Mouse (Mus musculus) heart, postnatal 14 days (tissue): ENCODE results near the gene Ccdc28b. TPM values are rescaled to one million over a fixed set of nuclear protein-coding genes. Genes with fewer than 3 reads are reported as not detected.

ENCODE experiments used
- DNase-seq, 2 experiments: peaks; one replicate each; pipeline ENCODE4 v3.0.0; 2021 to 2022
- intact Hi-C: fragments of 180-260 bp; cut with DNase I; formaldehyde crosslinking; loops from one replicate; pipeline ENCODE4 v1.15.1; 2025
- total RNA-seq, 2 experiments: library from RNA; stranded (reverse); gene quantifications; 2 replicates each; pipeline ENCODE4 v1.2.3; 2021

The Ccdc28b gene
- total RNA-seq, 2 experiments from 2014 or later = 40.7 to 46.5 TPM

DNA sequence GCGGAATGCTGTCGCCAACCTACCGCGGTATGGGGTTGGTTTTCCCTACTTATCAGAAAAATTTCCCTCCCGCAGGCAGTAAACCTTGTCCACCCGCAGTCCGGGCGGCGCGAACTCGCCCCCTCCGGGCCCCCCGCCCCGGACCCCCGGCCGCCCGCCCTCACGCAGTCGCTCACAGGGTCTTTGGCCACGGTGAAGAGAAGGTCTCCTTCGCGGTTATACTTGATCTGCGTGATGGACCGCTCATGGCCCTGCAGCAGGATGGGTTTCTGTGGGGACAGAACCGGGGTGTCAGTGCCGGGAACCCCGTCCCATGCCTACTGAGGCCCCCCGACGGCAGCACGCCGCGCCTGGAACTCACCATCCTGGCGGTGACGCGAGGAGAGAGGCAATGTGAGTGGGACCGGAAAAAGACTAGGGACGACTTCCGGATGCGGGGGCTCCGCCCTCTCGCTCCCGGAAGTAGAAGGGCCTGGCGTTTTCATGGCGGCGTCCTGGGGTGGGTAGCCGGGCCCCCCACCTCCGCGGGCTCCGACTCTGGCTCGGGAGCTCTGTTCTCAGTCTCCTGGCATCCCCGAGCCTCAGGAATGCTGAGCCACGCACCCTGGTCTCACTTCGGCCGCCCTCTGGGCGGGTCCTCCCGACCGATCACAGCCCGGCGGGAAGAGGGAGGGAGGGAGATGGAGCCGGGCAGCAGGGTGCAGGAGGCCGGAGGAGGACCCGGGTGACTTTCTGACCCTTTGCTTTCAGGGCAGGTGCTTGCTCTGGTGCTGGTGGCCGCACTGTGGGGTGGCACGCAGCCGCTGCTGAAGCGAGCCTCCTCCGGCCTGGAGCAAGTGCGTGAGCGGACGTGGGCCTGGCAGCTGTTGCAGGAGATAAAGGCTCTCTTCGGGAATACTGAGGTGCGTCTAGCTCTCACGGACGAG is 23.3 kb downstream of the Ccdc28b start, which contains the start of the genes Eif3i and Tmem234:
TSS of gene Eif3i (minus strand) at position 416 of the 926 bp plus-strand sequence.
TSS of gene Tmem234 (plus strand) at position 436 of the 926 bp plus-strand sequence.
- DNase-seq = peak; percentile 83 to 86
- intact Hi-C loops = no loop called here

- DNase-seq = no peak
- intact Hi-C loops = no loop called here
These were observed 34.9 kb downstream of the Ccdc28b start for GRCm38 (mm10) chr4:129588865-129589264.

DNA sequence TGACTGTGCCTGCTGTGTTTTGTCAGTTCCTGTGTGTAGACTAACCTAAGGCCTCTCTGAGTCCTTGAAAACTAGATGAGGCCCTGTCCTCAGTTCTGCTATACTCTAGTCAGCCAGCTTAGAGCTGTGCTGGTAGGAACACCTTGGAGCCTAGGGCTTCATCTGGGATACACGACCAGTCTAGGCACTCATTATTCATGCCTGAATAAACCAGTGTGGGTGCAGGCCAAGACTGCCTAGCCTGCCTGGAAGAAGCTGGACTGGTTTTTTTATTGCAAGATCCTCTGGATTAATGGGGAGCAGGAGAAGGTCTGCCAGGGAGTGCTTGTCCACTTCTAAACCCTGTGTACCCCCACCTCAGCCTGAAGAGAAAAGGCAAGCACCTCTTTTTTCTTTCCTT is 36.8 kb downstream of the Ccdc28b start:
- intact Hi-C loops = no loop called here
- DNase-seq = no peak

GRCm38 (mm10) chr4:129585773-129586172 is 38.0 kb downstream of the Ccdc28b start:
- intact Hi-C loops = loop anchor here (2.0 kb wide), 1 partner anchor 23 kb away; no protein-coding TSS in a partner anchor
- no peak for DNase-seq

- intact Hi-C loops = loop anchor here (2.0 kb wide), 1 partner anchor 24 kb away; no protein-coding TSS in a partner anchor
- DNase-seq = peak; percentile 88 to 92
These were observed 38.7 kb downstream of the Ccdc28b start for GRCm38 (mm10) chr4:129584884-129585608.

GRCm38 (mm10) chr4:129584370-129584769 is 39.4 kb downstream of the Ccdc28b start:
- intact Hi-C loops = loop anchor here (2.0 kb wide), 1 partner anchor 24 kb away; no protein-coding TSS in a partner anchor
- DNase-seq = no peak

- no peak for DNase-seq
- intact Hi-C loops = no loop called here
These were observed 41.5 kb downstream of the Ccdc28b start for GRCm38 (mm10) chr4:129582251-129582650.

- no peak for DNase-seq
- intact Hi-C loops = no loop called here
These were observed 43.4 kb downstream of the Ccdc28b start for GRCm38 (mm10) chr4:129580347-129580746.

- peak; percentile 42 to 51 for DNase-seq
- intact Hi-C loops = no loop called here
These were observed 45.3 kb downstream of the Ccdc28b start, which contains the start of gene Fam167b for GRCm38 (mm10) chr4:129578466-129578865. Gene Fam167b (minus strand): TSS chr4:129578549.

DNA sequence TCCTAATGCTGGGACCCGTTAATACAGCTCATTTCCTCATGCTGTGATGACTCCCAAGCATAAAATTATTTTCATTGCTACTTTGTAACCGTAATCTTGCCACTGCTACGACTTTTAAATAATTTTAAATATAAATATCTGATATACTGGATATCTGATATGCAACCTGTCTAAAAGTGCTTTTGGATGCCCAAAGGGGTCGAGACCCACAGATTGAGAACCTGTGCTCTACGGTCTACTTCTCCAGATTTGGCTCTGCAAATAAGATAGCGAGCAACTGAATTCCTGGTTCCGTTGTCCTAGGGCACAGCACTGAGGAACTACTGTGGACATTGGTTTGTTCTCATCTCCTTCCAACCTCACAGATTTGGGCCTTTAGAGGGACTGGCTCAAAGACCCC is 46.1 kb downstream of the Ccdc28b start:
- intact Hi-C loops = no loop called here
- DNase-seq = no peak

DNA sequence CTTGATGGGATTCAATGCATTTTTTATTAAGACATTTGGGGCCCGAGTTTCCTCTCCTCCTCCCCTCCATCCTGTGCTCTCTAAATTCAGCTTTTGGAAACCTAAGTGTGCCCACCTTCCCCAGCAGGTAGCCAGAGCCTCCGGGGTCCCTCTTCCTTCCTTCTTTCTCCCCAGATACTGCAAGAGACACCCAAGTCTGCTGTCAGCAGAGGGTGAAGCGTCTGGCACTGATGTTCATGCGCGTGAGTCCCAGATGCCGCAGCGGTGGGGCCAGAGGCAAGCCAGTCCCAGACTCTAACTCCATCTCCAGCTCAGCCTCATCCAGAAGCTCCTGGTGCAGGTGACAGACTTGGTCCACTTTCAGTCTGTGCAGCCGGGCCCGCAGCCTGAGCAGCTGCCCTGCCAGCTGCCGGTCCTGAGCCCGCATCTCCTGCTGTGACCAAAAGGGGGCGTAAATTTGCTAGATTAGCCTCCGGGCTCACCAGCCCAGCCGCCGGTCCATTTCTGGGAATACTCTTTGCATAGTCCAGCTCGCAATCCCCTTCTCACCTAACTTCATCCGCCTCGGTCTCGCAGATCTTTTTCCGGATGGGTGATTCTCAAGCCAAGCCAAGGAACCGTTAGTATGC is 46.8 kb downstream of the Ccdc28b start:
- DNase-seq = peak; percentile 69 to 80
- intact Hi-C loops = no loop called here

DNA sequence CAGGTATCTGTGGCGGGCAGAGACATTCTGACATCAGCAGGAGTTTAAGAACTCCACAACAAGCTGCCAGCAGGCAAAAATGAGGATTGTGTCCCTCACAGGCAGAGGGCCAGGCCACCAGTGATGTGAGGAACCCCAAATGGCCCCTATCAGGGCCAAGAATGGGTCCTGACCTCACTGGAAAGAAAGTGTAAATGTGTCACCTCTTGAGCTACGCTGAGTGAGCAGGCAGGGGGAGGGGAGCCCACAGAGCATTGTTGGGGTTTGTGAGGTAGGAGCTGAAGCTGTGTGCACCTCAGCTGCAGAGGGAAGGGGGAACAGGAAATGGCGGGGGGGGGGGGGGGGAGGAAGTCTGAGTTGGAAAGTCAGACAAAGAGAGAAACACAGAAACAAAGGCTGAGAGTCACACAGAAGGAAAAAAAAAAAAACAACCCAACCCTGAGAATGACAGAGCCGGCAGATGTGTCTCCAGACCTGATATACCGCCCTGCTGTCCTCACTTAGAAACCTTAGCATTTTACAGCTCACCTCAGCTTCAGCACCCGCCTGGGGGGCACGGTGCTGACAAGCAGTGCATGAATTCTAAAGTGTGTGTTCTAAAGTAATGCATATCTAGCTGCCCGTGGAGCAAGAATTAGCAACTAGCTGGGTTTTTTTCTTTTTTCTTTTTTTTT is 48.4 kb downstream of the Ccdc28b start:
- no peak for DNase-seq
- intact Hi-C loops = no loop called here

GRCm38 (mm10) chr4:129573430-129573829 is 50.3 kb downstream of the Ccdc28b start, which contains the start of gene Lck:
Gene Lck (minus strand): TSS chr4:129573641.
- DNase-seq = no peak
- intact Hi-C loops = no loop called here

DNA sequence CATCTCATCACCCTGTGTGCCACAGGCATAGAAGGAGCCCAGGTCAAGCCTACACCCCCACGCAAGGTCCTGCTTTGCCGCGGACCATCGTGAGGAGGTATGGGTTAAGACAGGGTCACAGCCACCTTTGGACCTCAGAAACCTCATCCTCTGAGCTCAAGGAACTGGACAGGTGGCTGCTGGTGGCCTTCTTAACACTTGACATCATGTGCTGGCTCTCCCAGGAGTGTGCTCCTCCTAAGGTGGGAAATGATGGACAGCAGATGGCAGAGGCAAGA is 50.7 kb downstream of the Ccdc28b start:
- intact Hi-C loops = no loop called here
- DNase-seq = no peak

- intact Hi-C loops = no loop called here
- no peak for DNase-seq
These were observed 51.3 kb downstream of the Ccdc28b start for GRCm38 (mm10) chr4:129572236-129573092.

DNA sequence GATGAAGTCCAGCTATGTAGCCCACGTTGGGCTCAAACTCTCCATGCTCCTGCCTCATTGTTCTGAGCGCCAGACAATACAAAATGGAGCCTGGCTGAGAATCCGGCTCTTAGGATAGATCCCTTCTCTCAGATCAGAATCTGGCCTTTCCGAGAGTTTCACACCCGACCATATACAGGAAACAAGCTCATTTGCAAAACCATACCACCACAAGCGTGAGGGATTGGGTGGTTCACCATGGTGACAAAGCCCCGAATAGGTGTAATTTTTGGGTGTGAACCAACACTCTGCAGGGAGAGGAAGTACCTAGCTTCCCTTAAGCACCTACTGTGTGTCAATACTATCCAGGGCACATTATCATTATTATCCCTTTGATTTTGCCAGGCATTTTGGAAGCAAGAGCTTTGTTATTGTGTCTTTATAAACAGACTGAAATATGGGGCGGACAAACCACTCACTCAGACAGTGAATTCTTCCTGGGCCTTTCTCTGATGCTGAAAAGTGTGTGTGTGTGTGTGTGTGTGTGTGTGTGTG is 52.1 kb downstream of the Ccdc28b start:
- intact Hi-C loops = no loop called here

DNA sequence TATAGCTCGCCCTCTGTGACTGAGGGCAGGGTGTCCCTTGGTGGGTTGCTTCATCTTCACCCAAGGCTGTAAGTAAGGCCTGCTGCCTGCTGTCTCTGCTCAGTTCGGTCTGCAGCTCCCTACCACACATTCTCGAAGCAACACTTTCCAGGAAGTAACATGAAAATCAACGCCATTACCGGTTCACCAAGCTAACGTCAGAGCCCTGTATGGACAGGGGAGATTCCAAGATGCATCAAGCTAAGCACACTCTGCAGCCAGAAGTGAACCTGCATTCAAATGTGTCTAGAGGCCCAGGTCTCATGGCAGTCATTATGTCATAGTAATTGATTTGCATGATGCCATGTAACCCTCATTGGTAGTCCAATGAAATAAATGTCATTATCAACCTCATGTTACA is 53.7 kb downstream of the Ccdc28b start:
- no peak for DNase-seq
- intact Hi-C loops = no loop called here

More for the DNA sequence above, 52.1 kb downstream of the Ccdc28b start:
- DNase-seq = no peak
